Mouse (Mus musculus) right cerebral cortex, postnatal 10 days (tissue): ENCODE results near the gene Chrd.

Source experiments
- DNase-seq, 2 experiments: peaks; one replicate each; pipeline ENCODE4 v3.0.0; 2021; ENCODE audit warnings: low spot score in 2 of 2

Gene Chrd

DNA sequence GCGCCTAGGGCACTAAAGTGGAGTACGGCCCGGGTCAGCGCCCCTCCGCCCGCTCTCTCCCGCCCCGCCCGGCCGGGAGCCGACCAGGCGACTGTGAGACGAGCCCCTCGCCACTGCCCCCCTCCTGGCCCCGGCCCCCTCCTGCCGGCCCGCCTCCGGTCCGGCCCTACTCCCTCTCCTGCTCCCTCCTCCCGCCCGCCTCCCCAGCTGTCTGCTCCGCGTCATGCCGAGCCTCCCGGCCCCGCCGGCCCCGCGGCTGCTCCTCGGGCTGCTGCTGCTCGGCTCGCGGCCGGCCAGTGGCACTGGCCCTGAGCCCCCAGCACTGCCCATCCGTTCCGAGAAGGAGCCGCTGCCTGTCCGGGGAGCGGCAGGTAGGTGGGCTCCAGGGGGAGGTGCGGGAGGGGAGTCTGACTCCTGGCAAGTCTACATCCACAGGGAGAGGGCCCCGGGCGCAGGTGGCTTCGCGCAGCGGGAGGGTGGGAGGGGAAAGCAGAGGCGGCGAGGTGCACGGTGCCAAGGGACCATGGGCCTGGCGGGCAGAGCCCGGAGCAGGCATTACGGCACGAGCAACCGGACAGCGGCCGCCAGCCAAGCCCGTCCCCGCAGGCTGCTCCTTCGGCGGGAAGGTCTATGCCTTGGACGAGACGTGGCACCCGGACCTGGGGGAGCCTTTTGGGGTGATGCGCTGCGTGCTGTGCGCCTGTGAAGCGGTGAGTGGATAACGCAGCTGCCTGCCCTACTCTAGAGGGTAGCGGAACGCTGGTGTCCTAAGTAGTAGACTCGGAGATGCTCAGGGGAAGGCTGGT is at the start of gene Chrd:
Gene Chrd (plus strand): TSS at position 203 of the 806 bp plus-strand sequence.
- DNase-seq = peak; percentile 67 to 72

DNA sequence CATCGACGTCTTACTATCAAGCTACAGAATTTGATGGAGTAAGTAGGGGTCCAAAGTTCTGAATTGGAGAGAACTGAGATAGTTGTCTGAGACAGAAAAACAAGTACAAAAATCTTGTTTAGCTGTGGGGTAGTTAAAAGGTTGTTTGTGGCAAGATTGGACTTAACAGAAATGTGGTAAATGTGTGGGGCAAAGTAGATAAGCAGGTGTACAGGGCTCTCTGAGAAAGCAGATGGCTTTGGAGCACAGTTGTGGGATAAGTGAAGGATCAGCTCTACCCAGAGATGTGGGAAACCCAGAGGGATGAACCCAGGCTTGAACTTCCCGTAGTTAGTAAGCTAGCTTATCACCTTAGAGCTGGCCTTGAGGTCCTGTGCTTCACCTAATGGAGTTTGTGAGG is 42.2 kb upstream of the Chrd start:
- DNase-seq = no peak

DNA sequence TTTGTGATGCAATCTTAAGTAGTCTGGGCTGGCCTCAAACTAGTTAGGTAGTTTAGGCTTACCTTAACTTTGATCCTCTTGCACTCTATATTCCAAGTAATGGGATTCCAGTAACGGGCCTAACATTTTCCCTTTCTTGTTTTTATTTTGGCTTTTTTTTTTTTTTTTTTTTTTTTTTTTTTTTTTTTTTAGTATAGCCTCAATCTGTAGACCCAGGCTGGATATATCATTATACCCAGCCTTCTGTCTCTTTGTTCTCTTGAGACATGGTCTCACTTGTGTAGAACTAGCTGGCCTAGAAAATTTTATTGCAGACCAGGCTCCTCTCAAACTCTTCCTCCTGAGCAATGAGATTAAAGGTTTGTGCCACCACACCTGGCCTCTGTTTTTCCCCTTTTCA is 41.3 kb upstream of the Chrd start:
- no peak for DNase-seq

DNA sequence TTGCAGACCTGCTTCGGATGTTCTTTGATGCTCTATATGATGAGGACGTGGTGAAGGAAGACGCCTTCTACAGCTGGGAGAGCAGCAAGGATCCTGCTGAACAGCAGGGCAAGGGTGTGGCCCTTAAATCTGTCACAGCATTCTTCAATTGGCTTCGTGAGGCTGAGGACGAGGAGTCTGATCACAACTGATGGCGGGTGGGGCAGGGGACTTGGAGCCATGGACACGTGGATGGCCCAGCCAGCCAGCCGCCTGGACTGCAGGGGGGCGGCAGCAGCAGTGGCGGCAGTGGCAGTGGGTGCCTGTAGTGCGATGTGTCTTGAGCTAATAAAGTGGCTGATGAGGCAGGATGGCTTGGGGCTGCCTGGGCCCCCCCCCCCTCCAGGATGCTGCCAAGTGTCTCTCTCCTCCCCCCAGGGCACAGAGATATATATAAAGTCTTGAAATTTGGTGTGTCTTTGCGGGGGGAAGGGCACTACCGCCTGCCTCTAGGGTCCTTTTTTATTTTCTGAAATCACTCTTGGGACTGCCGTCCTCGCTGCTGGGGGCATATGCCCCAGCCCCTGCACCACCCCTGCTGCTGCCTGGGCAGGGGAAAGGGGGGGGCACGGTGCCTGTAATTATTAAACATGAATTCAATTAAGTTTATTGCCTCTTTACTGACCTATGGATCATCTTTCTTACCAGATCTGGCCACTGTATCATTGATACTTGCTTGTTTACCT is 40.5 kb upstream of the Chrd start:
- peak in 1 of 2 experiments; percentile 53 for DNase-seq

DNA sequence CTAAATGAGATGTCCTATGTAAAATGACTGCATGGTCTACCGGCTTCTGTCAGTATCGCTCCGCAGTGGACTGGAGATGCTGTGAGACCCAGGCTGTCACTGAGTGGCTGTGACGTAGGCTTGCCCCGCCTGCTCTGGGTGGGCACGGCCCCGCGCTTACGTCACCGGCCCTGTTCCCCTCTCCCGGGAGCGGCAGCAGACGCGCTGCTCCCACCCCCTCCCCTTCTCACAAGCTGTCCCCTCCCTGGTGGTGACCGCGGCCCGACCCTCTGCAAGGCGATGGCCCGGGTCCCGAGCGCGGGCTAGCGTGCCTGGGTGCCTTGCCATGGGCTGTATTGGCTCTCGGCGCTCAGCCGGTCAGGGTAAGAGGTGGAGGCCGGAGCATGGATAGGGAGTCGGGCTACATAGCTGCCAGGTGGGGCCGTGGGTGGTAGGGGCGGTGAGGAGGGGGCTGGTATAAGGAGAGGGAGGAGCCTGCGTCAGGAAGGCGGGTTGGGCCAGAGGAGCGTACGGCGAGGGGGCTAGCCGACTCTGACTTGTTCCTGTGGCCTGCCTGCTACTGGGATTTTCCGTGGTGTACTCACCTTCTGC is 39.7 kb upstream of the Chrd start, which contains the start of gene Fam131a:
Gene Fam131a (plus strand): TSS at position 131 of the 591 bp plus-strand sequence.
- DNase-seq = peak; percentile 97 to 98

DNA sequence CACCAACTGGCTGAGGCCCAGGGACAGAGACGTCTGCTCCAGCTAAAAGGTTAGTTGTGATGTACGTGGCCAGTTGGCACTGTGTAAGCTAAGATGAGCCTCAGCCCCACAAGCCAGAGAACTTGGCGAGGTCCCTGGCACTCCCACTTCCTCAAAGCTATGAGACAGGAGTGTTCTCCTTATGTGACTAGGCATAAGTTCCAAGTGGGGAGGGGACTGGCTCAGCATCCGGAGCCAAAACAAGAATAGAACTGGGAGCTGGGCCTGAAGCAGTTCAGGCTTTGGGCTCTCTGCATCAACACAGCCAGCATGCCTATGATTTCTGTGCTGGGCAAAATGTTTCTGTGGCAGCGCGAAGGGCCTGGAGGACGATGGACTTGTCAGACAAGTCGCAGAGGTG is 38.1 kb upstream of the Chrd start:
- DNase-seq = peak; percentile 86 to 92

DNA sequence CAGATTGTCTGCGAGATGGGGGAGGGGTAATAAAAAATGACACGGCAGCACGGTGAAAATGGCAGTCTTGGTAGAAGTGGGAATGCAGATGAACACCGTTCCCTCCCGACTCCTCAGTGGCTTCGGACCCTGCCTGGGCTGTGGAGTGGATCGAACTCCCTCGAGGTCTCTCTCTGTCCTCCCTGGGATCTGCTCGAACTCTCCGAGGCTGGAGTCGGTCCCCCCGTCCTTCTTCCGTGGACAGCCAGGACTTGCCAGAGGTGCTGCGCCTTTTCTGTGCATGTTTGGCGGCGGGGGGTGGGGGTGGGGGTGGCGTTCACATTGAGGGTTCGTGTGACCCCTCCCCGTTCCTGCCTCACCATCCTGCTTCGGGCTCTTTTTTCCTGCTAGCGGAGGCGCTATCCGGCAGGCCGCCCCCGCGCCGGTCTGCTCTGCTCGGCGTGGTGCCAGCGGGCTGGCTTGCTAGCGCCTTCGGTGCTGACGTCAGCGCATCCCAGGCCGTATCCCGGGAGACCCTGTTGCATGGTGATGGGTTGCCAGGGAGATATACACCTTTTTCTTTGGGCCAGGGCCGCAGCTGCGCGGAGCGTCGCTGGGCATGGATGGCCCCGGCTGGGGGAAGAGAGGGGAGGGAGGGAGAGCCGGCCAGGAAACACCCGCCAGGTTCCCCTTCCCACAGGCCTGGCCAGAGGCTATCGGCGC is 37.2 kb upstream of the Chrd start:
- DNase-seq = peak; percentile 99

DNA sequence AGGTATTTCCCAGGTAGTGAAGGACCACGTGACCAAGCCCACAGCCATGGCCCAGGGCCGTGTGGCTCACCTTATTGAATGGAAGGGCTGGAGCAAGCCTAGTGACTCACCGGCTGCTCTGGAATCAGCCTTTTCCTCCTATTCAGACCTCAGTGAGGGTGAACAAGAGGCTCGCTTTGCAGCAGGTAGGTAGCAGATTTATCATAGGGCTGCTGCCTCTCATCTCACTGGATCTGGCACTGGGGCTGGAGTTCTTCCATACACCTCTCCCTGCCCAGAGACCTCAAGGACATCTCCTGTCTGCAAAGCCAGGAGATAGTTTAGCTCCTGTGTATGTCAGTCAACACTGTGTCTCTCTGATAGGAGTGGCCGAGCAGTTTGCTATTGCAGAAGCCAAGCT is 33.7 kb upstream of the Chrd start:
- no peak for DNase-seq

DNA sequence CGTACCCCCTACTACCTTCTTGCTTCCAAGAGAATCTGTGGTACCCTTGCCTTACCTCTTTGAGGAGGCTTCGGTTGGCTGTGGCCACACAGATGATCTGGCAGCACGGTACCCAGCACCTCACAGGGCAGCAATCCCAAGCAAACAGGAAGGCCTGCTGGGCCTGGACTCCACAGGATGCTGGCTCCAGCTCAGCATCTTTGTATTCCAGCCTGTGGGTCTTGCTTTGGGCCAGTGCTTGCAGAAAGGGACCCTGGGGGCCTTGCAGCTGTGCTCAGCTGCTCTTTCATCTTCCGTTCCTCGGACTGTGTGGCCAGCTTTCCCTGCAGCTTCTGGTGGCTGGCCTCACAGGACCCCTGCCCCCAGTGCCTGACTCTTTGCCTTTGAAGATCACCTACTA is 32.9 kb upstream of the Chrd start:
- peak; percentile 35 to 57 for DNase-seq

DNA sequence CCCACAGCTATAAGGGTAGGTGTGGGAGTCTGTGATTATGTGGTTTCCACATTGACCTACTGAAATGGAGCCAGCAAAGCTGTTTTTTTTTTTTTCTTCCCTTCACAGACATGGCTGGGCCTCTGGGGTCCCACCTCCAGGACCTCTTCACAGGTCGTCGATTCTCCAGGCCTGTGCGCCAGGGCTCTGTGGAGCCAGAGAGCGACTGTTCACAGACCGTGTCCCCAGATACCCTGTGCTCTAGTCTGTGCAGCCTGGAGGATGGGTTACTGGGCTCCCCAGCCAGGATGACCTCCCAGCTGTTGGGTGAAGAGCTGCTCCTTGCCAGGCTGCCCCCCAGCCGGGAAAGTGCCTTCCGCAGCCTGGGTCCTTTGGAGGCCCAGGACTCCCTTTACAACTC is 31.6 kb upstream of the Chrd start:
- DNase-seq = peak in 1 of 2 experiments; percentile 39

DNA sequence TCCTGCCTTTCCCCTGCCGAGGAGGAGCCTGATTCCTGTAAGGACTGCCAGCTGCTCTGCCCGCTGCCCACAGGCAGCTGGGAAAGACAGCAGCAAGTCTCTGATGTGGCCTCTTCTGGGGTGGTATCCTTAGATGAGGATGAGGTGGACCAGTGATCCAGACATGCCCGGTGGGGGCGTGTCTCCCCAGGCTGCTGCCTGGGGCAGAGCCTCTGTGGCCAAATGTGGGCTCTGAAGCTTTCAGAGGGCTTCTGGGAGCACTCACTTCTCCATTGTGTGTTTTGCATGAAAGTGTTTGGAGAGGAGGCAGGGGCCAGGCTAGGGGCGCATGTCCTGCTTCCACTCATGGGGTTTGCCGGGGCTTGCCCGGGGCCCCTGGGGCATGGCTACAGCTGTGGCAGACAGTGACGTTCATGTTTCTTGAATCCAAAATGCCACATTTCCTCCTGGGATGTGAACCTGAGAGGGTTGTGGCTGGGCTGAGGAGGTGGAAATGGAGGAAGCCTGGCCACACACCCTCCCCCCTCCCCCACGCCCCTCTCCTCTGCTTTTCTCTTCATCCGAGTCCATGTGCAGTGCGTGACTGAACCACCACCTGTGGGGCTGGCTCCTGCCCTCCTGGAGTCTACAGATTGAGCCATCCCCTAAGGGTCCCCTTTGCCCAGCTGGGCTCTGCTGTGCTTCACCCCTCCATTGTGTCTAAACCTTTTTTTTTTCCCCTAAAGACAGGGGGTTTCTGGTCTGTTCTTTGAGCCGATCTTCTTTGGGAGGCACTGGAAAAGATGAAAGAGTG is 31.0 kb upstream of the Chrd start:
- DNase-seq = no peak

DNA sequence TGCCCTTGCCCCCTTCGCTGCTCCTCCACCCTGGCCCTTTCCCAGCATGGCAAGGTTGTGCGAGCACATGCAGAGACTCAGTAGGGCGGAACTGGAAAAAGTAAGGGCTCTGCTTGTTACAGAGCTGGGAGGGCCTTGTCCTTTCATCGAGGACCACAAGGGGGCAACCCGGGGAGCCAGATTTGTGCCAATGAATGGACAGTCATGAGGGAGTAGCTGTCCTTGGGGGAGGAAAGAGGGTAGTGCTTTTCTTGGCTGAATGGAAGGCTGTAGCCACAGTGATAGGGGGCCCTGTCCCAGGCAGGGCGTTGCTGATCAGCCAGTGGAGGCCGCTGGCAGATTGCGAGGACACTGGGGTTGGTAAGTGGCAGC is 30.4 kb upstream of the Chrd start:
- peak; percentile 86 to 88 for DNase-seq

DNA sequence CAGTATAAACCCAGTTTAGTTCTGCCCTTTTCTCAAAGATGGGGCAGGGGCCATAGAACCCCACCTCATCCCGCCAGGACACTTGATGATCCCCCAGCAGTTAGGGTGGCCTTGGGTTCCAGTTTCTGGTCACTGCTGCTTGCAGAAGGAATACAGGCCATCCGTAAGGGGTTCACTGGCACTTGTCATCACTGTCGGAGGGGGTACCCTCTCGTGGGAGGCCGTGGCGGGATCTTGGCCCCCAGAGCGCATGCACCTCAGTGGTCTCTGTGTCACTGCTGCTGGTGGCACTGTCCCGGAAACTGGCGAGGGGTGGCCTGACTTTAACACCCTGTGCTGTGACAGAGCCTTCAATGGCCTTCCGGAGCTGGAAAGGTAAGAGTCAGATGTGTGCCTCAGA is 29.9 kb upstream of the Chrd start:
- DNase-seq = peak; percentile 32 to 52

DNA sequence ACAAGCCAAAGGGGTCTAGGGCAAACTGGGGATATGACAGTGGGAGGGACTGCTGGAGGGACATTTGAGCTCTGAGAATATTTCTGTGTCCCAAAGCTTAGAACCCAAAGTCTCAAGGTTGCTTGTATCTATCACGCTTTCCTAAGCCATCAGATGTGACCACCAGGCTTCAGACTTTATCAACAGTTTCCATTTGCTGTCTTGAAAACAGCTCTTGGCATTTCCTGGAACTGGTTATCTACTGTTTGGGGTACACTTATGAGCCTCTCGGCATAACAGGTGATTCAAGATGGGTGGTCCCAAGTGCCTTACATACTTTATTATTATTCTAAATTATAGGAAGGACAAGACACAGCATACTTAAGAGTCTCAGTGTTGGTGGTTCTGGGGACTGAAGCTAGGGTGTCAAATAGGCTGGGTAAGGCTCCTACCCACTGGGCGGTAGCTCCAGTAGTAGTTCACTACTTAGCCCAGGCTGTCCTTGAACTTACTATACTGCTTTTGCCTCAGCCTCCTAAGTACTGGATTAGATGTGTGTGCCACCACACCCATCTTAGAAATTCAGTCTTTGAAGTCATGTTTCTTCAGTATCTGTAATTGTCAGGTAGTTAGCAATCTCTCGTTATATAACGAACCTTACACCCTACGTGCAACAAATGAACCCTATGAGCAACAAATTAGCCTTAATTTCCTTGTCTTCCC is 29.1 kb upstream of the Chrd start:
- DNase-seq = no peak

DNA sequence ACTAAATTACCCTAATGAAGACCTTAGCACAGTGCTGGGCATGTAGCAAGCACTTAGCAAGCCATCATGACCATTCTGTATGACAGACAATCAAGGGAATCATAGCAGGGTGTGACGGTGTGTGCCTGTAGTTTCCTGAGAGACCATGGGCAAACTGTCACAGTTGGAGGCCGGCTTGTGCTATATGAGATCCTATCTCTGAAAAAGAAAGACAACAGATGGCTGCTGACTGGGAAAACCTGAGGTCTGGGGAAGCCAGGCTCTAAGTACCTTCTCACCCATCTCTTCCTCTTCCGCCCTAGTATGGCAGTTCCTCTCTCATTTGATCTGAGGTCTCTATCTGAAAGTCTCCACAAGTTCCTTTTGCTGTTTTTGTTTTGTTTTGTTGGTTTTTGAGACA is 27.1 kb upstream of the Chrd start:
- no peak for DNase-seq

DNA sequence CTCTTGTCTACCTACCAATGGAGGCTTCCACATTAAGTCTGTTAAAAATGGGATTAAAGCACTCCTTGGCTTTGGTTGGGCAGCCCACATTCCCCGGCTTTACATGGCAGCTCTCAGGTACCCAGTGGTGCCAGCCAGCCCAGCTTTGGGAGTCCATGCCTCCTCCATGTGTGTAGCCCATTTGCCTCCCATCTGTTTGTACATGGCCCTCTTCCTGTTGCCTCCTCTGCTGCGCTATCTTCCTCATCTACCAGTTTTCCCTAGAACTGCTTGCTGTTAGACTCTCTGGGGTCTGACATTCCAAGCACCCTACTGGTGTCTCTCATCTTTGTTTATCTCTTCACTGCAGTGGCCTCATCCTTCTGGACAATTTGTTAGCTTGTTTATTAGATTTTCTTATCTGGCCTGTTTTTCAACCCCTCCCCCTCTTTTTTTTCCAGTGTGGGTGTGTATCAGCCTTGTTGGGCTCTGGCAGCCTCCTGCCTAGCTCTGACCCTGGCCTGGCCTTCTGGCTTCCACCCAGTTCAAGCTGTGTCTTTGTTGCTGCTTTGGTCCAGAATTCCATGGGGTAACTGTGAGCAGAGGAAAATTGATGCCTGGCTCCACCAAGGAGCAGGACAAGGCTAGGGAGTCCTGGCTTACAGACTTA is 26.4 kb upstream of the Chrd start:
- DNase-seq = peak; percentile 55 to 59

DNA sequence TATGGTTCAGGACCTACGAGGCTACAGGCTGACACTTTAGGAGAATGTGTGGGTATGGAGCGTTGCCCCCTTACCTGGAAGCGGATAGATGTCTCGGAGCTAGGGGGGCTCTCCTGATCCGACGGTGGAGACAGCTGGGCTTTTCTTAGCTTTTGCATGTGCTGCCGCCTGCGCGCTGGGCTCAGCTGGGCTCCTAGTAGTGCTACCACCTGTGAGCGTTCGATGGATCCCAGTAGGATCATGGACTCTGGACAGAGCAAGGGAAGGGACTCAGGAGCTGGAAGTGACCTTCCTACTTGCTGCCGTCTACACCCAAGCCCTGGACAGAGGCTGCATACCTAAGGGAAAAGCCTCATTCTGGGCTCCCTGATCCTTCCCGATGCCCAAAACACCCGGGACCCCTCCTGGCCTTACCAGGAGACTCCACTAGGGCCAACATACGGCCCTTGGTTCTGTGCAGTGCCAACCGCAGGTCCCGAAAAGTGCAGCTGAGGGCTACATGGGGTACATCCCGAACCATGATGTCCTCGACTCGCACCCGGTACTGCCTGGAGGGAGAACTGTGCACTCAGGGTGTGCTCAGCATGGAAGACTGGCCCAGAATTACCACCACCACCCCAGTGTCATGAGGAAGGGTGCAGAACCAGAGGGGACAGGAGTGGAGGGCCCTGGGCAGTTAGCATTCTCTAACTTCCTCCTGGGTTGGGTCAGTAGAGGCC is 24.5 kb upstream of the Chrd start:
- DNase-seq = no peak

DNA sequence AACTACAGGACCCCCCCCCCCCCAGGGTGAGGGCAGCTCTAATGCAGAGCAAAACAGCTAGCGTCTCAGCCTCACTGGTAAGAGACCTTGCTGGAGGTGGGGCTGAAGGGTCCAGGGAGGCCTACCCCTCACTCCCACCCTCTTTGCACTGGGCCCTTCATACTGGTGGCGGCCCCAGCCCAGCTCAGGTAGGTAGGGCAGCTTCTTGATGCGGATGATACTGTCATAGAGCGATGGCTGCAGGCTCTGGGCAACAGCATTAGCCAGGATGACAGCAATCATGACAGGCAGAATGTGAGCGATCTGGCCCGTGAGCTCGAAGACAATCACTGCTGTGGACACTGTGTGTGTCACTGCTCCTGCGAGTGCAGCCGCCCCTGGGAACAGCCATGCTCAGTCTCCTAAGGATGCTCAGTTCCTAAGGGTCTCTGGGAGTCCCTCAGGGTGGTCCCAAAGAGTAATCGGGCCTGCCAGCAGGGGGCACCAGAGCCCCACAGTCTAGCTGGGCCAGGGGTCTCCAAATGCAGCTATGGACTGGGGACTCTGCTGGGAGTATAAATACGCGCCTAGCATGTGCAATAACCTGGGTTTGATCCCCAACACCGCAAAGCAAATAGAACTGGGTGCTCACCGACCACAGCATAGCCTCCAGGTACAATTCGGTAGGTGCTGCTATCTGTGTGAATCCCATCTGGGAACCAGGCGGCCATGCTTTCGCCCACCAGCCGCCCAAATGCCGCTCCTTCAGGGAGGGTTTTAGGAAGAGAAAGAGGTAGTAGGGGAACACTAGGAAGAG is 23.8 kb upstream of the Chrd start:
- peak in 1 of 2 experiments; percentile 69 for DNase-seq

DNA sequence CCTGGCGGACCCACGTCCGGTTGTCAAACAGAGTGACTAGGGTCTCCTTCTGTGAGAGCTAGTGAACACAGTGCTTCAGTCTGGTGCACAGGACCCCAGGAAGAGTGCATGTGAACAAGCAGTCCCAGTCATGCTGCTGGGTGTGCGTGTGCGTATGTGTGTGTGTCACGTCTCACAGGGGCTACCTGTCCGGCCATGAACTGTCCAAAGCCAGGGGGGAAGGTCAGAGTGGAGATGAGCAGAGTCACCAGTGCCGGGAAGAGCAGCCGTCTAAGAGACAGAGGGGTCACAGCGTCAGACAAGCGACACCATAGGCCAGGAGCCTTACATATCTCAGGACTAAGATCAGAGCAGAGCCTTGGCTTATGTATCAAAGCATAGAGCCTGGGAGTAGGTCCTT is 22.6 kb upstream of the Chrd start:
- no peak for DNase-seq
